Mouse (Mus musculus) embryonic facial prominence, embryonic 15.5 days (tissue): ENCODE data around the gene Fgf4. TPM values are rescaled to one million over a fixed set of nuclear protein-coding genes. Genes with fewer than 3 reads are reported as not detected.
"Not testable (repeated sequence)": the region's sequence is repeated elsewhere in the genome, so short reads cannot be mapped to it uniquely, and the experiment has no call there.

ENCODE experiments used
- ATAC-seq: fragments of 200-750 bp; cut with Nextera tagmentation; 2 replicates; pipeline ENCODE4 v1.8.0; 2017; ENCODE audit warnings: low read depth, moderate TSS enrichment; ENCODE audit not compliant: insufficient number of reproducible peaks, low FRiP score, low TSS enrichment
- H3K27ac ChIP-seq: fragments of 300-500 bp; sonication (generic); replicated peaks from 2 replicates; pipeline ENCODE4 v1.5.1; 2015; ENCODE audit warnings: mild to moderate bottlenecking, inconsistent platforms
- H3K27me3 ChIP-seq: fragments of 300-500 bp; sonication (generic); 2 replicates; pipeline ENCODE4 v1.6.1; 2015; ENCODE audit warnings: inconsistent platforms
- H3K36me3 ChIP-seq: fragments of 300-500 bp; sonication (generic); 2 replicates; pipeline ENCODE4 v1.6.1; 2015; ENCODE audit warnings: mild to moderate bottlenecking, inconsistent platforms
- H3K4me1 ChIP-seq: fragments of 300-500 bp; sonication (generic); 2 replicates; pipeline ENCODE4 v1.6.1; 2015; ENCODE audit warnings: inconsistent platforms
- H3K4me2 ChIP-seq: fragments of 300-500 bp; sonication (generic); replicated peaks from 2 replicates; pipeline ENCODE4 v1.6.1; 2015; ENCODE audit warnings: mild to moderate bottlenecking, inconsistent platforms
- H3K4me3 ChIP-seq: fragments of 300-500 bp; sonication (generic); replicated peaks from 2 replicates; pipeline ENCODE4 v1.5.1; 2015; ENCODE audit warnings: mild to moderate bottlenecking, inconsistent platforms
- H3K9ac ChIP-seq: fragments of 300-500 bp; sonication (generic); 2 replicates; pipeline ENCODE4 v1.6.1; 2015; ENCODE audit warnings: inconsistent platforms
- H3K9me3 ChIP-seq: fragments of 300-500 bp; sonication (generic); replicated peaks from 2 replicates; pipeline ENCODE4 v1.6.1; 2016; ENCODE audit warnings: inconsistent platforms
- WGBS: fragments of 180-500 bp; shearing (Covaris S2); methylation state at CpG from one replicate; pipeline ENCODE4 v1.1.7; 2015; 5-methylcytosine and 5-hydroxymethylcytosine counted together
- polyA plus RNA-seq: library from polyadenylated mRNA; unstranded; fragments of >200 nt; fragmentation: Nextera tagmentation; extraction: Ambion mirVana; gene quantifications from 2 replicates; pipeline ENCODE4 v1.2.1, GENCODE M21; 2015

Fgf4 gene
- polyA plus RNA-seq, 1 experiment from 2014 or later, result 0.65 TPM

GRCm38 (mm10) chr7:144894706-144895105, 47.5 kb downstream of the Fgf4 start:
- no peaks in the 10 kb centered on the region for H3K9me3 ChIP-seq
- 4% methylated on average over 4 of the region's 4 CpGs for WGBS
- H3K9ac ChIP-seq, result no peak overlapping the region
- H3K4me3 ChIP-seq, result peak overlapping the region; percentile 48; the same call in 1 of the 2 replicates
- H3K36me3 ChIP-seq, result no peaks in the 10 kb centered on the region
- H3K4me1 ChIP-seq, result peaks cover 26% of the 10 kb centered on the region
- ATAC-seq, result no peak
- no peak overlapping the region for H3K4me2 ChIP-seq
- H3K27ac ChIP-seq, result no peak overlapping the region
- H3K27me3 ChIP-seq, result peaks cover 54% of the 10 kb centered on the region

DNA sequence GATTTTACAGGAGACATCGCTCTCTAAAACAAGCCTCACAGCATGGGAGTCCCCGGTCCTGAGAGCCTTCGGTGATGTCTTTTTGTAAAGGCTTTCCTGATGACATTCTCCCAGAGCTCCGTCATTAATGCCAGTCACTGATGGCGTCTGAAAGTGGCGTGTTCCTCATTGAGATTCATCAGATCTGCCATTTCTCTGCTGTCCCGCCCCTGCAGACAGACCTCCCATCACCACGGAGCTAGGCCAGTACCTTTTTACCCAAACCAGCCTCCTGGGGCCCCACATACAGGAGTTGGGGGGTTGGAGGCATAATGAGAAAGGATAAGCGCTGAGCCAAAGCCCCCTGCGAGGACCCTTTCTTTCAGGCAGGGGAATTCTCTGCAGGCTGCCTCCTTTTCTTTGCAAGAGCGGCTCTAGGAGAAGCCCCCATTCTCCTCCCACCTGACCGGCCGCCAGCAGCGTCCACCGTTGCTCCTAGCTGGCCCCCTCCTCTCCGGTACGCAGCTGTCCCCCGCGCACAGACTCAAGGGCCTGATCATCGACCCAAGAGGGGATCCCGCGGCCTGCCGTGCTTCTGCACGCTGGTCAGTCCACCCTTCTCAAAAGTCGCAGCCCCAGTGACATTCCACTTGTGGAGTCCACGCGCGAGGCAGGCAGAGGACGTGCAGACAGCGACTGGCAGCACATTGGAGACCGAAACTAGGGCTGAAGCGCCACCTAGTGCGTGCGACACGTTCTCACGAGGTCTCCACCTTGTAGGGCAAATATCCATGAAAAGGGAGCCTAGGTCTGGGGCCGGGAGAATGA, 48.3 kb downstream of the Fgf4 start:
- no peak overlapping the region for H3K27ac ChIP-seq
- peaks cover 26% of the 10 kb centered on the region for H3K4me1 ChIP-seq
- no peaks in the 10 kb centered on the region for H3K36me3 ChIP-seq
- no peaks in the 10 kb centered on the region for H3K9me3 ChIP-seq
- peak overlapping the region; percentile 26; the same call in 1 of the 2 replicates for H3K9ac ChIP-seq
- peak overlapping the region; percentile 48 for H3K4me3 ChIP-seq
- WGBS, result under 1% methylated on average over 37 of the region's 37 CpGs
- H3K27me3 ChIP-seq, result peaks cover 60% of the 10 kb centered on the region
- peak overlapping the region; percentile 93 for H3K4me2 ChIP-seq
- peak; percentile 63 for ATAC-seq

GRCm38 (mm10) chr7:144896294-144897218, 49.4 kb downstream of the Fgf4 start, which contains the start of gene Fgf15:
TSS of gene Fgf15 (plus strand) at chr7:144896531.
- peak within 1 kb of the TSS; percentile 93 for H3K4me2 ChIP-seq
- H3K9ac ChIP-seq, result peak within 1 kb of the TSS; percentile 26; the same call in 1 of the 2 replicates
- H3K9me3 ChIP-seq, result no peaks in the 10 kb centered on the region
- H3K4me3 ChIP-seq, result peak within 1 kb of the TSS; percentile 48
- peaks cover 26% of the 10 kb centered on the region for H3K4me1 ChIP-seq
- under 1% methylated on average over 65 of the region's 65 CpGs for WGBS
- peaks cover 60% of the 10 kb centered on the region for H3K27me3 ChIP-seq
- H3K36me3 ChIP-seq, result no peaks in the 10 kb centered on the region
- H3K27ac ChIP-seq, result no peak within 1 kb of the TSS
- no peak for ATAC-seq

- peaks cover 26% of the 10 kb centered on the region for H3K4me1 ChIP-seq
- H3K36me3 ChIP-seq, result no peaks in the 10 kb centered on the region
- no peak overlapping the region for H3K4me2 ChIP-seq
- H3K9me3 ChIP-seq, result no peaks in the 10 kb centered on the region
- H3K27me3 ChIP-seq, result peaks cover 60% of the 10 kb centered on the region
- no peak overlapping the region for H3K27ac ChIP-seq
- no peak overlapping the region for H3K4me3 ChIP-seq
- 36% methylated on average over 6 of the region's 6 CpGs for WGBS
- no peak for ATAC-seq
- H3K9ac ChIP-seq, result no peak overlapping the region
Observed at GRCm38 (mm10) chr7:144898506-144898905, 51.3 kb downstream of the Fgf4 start.

DNA sequence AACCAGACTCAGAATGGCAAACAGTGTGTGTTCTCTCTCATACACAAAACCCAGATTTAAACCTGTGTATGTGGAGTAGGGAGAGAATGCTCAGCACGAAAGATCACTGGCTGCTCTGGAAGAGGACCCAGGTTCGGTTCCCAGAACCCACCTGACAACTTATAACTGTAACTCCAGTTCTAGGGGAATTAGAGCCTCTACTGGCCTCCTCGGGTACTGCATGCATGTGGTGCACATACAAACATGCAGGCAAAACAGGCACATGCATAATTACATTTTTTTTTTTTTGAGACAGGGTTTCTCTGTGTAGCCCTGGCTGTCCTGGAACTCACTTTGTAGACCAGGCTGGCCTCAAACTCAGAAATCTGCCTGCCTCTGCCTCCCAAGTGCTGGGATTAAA, 58.3 kb downstream of the Fgf4 start:
- not testable (repeated sequence) for H3K4me1 ChIP-seq, H3K9ac ChIP-seq, H3K36me3 ChIP-seq, H3K4me3 ChIP-seq, H3K4me2 ChIP-seq, H3K9me3 ChIP-seq, ATAC-seq, H3K27ac ChIP-seq
- H3K27me3 ChIP-seq, result peaks cover 13% of the 10 kb centered on the region
- 91% methylated on average over 3 of the region's 3 CpGs for WGBS

- Histone ChIP-seq H3K9ac (no peak overlapping the region), H3K27me3 (peaks cover 13% of the 10 kb centered on the region), H3K27ac (no peak overlapping the region), H3K4me3 (no peak overlapping the region), H3K4me2 (peak overlapping the region; percentile 38; the same call in 1 of the 2 replicates), H3K36me3 (no peaks in the 10 kb centered on the region), H3K9me3 (no peaks in the 10 kb centered on the region), H3K4me1 (no peaks in the 10 kb centered on the region)
- 0 out of 2 replicates have a peak, but pooled peaks have one; percentile 43 for ATAC-seq
- 10% methylated on average over 28 of the region's 28 CpGs for WGBS
Observed at GRCm38 (mm10) chr7:144906708-144907397, 59.7 kb downstream of the Fgf4 start.

- no peak overlapping the region for H3K27ac ChIP-seq
- WGBS, result 13% methylated on average over 8 of the region's 8 CpGs
Observed at GRCm38 (mm10) chr7:144907793-144908192, 60.6 kb downstream of the Fgf4 start.

GRCm38 (mm10) chr7:144908705-144909104, 61.5 kb downstream of the Fgf4 start:
- no peaks in the 10 kb centered on the region for H3K36me3 ChIP-seq
- no peaks in the 10 kb centered on the region for H3K9me3 ChIP-seq
- H3K4me1 ChIP-seq, result no peaks in the 10 kb centered on the region
- peaks cover 13% of the 10 kb centered on the region for H3K27me3 ChIP-seq
- 24% methylated on average over 7 of the region's 7 CpGs for WGBS
- no peak overlapping the region for H3K4me3 ChIP-seq
- H3K9ac ChIP-seq, result no peak overlapping the region
- no peak overlapping the region for H3K27ac ChIP-seq
- no peak for ATAC-seq
- H3K4me2 ChIP-seq, result no peak overlapping the region

More at GRCm38 (mm10) chr7:144907793-144908192, 60.6 kb downstream of the Fgf4 start:
- no peak overlapping the region for H3K4me3 ChIP-seq
- no peaks in the 10 kb centered on the region for H3K9me3 ChIP-seq
- no peak for ATAC-seq
- H3K36me3 ChIP-seq, result no peaks in the 10 kb centered on the region
- no peak overlapping the region for H3K9ac ChIP-seq
- H3K4me1 ChIP-seq, result no peaks in the 10 kb centered on the region
- peaks cover 13% of the 10 kb centered on the region for H3K27me3 ChIP-seq
- no peak overlapping the region for H3K4me2 ChIP-seq

DNA sequence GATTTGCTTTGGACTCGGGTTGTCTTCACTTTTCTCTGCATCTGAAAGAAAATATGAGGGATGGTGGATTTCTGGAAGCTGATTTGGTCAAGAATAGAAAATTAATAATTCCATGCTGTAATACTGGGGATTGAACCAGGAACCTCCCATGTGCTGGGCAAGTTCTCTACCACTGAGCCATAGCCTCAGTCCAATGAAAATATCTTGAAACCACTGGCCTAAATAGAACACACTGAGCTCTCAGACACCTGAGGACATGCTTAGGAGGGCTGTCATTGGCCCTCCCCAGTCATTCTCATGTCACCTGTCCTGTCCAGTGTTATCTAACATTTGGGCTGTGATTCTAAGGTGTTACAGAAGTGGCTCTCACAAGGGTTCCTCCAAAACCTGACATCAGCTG, 64.0 kb downstream of the Fgf4 start:
- no peaks in the 10 kb centered on the region for H3K9me3 ChIP-seq
- ATAC-seq, result no peak
- 74% methylated on average over 1 of the region's 1 CpGs for WGBS
- no peak overlapping the region for H3K4me2 ChIP-seq
- peaks cover 13% of the 10 kb centered on the region for H3K27me3 ChIP-seq
- H3K9ac ChIP-seq, result no peak overlapping the region
- H3K27ac ChIP-seq, result no peak overlapping the region
- H3K36me3 ChIP-seq, result no peaks in the 10 kb centered on the region
- peaks cover 8% of the 10 kb centered on the region for H3K4me1 ChIP-seq
- no peak overlapping the region for H3K4me3 ChIP-seq

- no peak overlapping the region for H3K27ac ChIP-seq
- no peak overlapping the region for H3K4me3 ChIP-seq
- H3K4me1 ChIP-seq, result peaks cover 12% of the 10 kb centered on the region
- 0 out of 2 replicates have a peak, but pooled peaks cover 8% of the 10 kb centered on the region for H3K36me3 ChIP-seq
- H3K9me3 ChIP-seq, result no peaks in the 10 kb centered on the region
- no peak for ATAC-seq
- 83% methylated on average over 4 of the region's 4 CpGs for WGBS
- H3K4me2 ChIP-seq, result no peak overlapping the region
- H3K27me3 ChIP-seq, result peaks cover 7% of the 10 kb centered on the region
- H3K9ac ChIP-seq, result no peak overlapping the region
Observed at GRCm38 (mm10) chr7:144912897-144913296, 65.7 kb downstream of the Fgf4 start.
